Mouse (Mus musculus): ENCODE measurements around the gene Zkscan6. TPM values are rescaled to one million over a fixed set of nuclear protein-coding genes. Genes with fewer than 3 reads are reported as not detected.
A peak's percentile ranks its signal among the peaks of the same experiment; 100 is the strongest.

Gene Zkscan6
- total RNA-seq, 2 experiments from 2014 or later = 9.8 to 11.7 TPM

GRCm38 (mm10) chr11:65801899-65802298 is 5.1 kb upstream of the Zkscan6 start:
- intact Hi-C loops (cut with DNase I) = no loop called here
- DNase-seq (ENCODE audit: low spot score in 2 of 2) = peak; percentile 81 to 86

- intact Hi-C loops (cut with DNase I) = no loop called here
- peak; percentile 28 to 41 for DNase-seq (ENCODE audit: low spot score in 2 of 2)
These were observed 562 bp upstream of the Zkscan6 start for GRCm38 (mm10) chr11:65806321-65806904.

DNA sequence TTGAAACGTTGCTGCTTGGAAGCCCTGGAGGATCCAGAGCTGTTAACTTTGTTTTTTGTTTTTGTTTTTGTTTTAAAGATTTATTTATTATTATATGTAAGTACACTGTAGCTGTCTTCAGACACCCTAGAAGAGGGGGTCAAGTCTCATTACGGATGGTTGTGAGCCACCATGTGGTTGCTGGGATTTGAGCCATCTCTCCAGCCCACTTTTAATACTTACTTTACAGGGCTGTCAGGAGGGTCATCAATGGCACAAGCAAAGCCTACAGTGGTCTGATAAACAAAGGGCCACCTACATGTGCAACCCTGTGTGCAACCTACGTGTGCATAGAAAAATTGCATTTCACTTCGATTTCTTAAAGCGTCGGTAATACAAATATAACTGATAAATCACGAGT is 626 bp downstream of the Zkscan6 start:
- intact Hi-C loops (cut with DNase I) = no loop called here
- DNase-seq (ENCODE audit: low spot score in 2 of 2) = no peak

- no peak for DNase-seq (ENCODE audit: low spot score in 2 of 2)
These were observed 5.1 kb downstream of the Zkscan6 start for GRCm38 (mm10) chr11:65812088-65812487.

GRCm38 (mm10) chr11:65814381-65814780 is 7.4 kb downstream of the Zkscan6 start:
- intact Hi-C loops (cut with DNase I) = no loop called here

More at GRCm38 (mm10) chr11:65812088-65812487, 5.1 kb downstream of the Zkscan6 start:
- intact Hi-C loops (cut with DNase I) = no loop called here

DNA sequence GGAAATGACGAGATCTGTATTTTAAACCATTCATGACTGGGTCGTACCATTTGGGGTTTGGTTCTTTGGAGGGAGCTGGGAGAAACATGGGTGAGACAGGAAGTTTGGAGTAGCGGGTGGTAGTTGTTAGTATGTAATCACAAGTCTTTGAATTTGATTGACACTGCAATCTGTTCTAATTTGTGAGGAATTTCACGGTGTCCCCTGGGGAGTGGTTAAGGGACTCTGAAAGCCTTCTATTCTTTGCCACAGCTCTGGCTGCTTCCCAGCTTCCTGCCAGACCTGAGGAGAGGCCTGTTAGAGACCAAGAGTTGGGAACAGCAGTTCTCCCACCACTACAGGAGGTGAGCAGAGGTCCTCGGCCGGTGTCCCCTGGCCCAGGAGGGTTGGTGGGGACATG is 9.3 kb downstream of the Zkscan6 start:
- no peak for DNase-seq (ENCODE audit: low spot score in 2 of 2)
- intact Hi-C loops (cut with DNase I) = no loop called here

More at GRCm38 (mm10) chr11:65814381-65814780, 7.4 kb downstream of the Zkscan6 start:
- DNase-seq (ENCODE audit: low spot score in 2 of 2) = no peak

DNA sequence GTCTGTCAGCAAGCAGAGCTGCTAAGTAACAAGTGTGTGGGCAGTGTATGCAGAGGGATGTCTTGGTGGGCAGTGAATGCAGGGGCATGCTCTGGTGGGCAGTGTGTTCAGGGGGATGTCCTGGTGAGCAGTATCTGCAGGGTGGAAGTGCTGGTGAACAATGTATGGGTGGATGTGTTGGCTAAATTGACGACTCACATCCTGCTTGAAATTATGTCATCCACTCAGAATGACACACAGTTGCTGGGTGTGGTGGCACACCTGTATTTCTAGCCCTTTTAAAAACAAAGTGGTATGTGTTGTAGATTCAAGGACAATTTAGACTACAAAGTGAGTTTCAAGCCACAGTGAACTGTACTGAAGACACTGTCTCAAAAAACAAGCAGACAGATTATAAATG is 11.2 kb downstream of the Zkscan6 start:
- DNase-seq (ENCODE audit: low spot score in 2 of 2) = no peak
- intact Hi-C loops (cut with DNase I) = no loop called here

DNA sequence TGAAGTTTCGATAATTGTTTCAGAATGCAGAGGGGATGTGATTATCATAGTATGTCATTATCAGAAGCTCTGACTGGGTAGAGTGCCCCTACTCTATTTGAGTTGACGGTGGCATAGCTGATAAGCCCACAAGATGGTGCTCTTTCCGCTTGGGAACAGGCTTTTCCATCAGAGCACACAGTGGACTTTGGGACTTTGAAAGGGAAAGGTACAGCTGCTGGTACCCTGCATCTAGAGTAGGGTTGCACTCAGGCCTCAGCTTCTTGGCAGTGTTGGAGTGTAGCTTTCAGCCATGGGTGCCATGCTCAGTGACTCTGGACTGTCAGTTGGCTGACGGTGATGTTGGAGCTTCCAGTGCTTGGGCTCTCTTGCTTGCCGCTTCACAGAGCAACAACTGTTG is 13.3 kb downstream of the Zkscan6 start:
- DNase-seq (ENCODE audit: low spot score in 2 of 2) = peak; percentile 22 to 32
- intact Hi-C loops (cut with DNase I) = loop anchor here (10.0 kb wide), 2 partner anchors 705 to 1055 kb away; partner anchors contain the start of gene Shisa6

DNA sequence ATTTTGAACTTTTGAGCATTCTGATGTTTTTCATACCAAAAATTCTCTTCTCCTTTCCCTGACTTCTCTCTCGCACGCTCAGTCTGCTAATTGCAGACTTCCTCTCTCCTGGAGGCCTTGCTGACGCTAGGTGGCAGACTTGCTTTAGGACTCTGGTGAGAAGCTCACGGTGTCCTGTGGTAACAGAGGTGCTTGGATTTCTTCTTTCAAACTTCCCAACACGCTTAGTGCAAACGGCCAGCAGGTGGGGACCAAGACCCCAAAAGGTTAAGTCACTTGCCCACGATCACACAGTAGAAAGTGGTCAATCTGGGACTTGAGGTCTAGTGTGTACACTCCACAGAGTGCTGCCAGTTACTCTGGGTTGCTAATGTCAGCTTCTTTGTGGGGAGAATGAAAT is 13.9 kb downstream of the Zkscan6 start:
- intact Hi-C loops (cut with DNase I) = loop anchor here (10.0 kb wide), 2 partner anchors 704 to 1054 kb away; partner anchors contain the start of gene Shisa6
- DNase-seq (ENCODE audit: low spot score in 2 of 2) = peak; percentile 81 to 83

- DNase-seq (ENCODE audit: low spot score in 2 of 2) = no peak
- intact Hi-C loops (cut with DNase I) = loop anchor here (10.0 kb wide), 2 partner anchors 700 to 1050 kb away; partner anchors contain the start of gene Shisa6
These were observed 17.6 kb downstream of the Zkscan6 start for GRCm38 (mm10) chr11:65824556-65824955.

- intact Hi-C loops (cut with DNase I) = no loop called here
These were observed 32.0 kb downstream of the Zkscan6 start for GRCm38 (mm10) chr11:65838999-65839398.

GRCm38 (mm10) chr11:65846446-65846845 is 39.5 kb downstream of the Zkscan6 start:
- intact Hi-C loops (cut with DNase I) = no loop called here
- DNase-seq (ENCODE audit: low spot score in 2 of 2) = no peak

More at GRCm38 (mm10) chr11:65838999-65839398, 32.0 kb downstream of the Zkscan6 start:
- DNase-seq (ENCODE audit: low spot score in 2 of 2) = peak; percentile 46 to 78

DNA sequence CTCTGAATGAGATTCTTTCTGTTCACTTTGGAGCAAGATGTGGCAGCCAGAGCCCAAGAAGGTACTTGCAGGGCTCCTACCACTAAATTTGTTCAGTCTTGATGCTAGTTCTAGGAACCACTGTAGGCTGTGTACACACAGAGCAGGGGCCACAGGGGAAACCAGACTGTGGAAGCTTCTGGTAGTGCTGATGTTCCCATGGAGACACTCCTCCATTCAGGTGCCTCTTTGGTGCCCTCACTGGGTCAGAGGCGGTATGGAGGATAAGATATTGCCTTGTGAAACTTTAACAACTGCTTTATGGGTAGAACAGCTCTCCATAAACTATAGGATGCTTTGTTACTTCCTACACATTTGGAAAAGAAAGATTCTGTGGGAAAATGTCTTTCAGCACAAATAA is 45.1 kb downstream of the Zkscan6 start:
- peak in 1 of 2 experiments; percentile 34 for DNase-seq (ENCODE audit: low spot score in 2 of 2)
- intact Hi-C loops (cut with DNase I) = no loop called here

- intact Hi-C loops (cut with DNase I) = no loop called here
- no peak for DNase-seq (ENCODE audit: low spot score in 2 of 2)
These were observed 54.5 kb downstream of the Zkscan6 start for GRCm38 (mm10) chr11:65861476-65861875.

DNA sequence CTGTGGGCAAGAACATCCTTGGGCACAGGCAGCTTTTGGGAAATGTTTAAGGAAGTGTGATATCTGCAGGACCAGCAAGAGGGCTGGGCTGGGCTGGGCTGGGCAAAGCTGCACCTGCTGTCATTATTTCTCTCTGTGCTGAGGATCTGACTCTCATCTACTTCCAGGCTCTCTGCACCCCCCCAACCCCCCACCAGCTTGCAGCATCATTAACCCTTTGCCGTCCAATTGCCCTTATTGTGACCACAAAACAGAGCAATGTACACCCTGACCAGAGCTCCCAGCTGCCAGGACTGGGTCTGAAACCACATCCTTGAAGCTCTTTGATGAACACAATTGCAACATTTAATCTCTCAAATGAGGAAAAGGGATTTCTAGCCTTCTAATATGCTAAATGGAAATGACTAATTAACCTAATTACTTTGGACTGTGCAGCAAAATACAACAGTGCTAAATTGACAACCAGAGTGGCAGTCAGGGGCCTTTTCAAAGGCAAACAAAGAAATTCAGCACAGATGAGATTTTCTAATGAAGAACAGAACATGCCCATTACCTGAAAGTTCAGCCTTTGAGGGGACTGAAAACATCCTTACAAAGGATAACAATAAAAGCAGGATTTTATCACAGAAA is 70.3 kb downstream of the Zkscan6 start:
- intact Hi-C loops (cut with DNase I) = no loop called here
- DNase-seq (ENCODE audit: low spot score in 2 of 2) = no peak

Other genes with a start within 250 kb of the Zkscan6 start
- gene Map2k4, start 18.9 kb upstream of the Zkscan6 start, total RNA-seq (2021) = 100 to 1,000 TPM; 201 to 202 TPM

All from left cerebral cortex, postnatal 14 days (tissue).